Comparison of ENCODE assay signal across 9 mouse cellular contexts in genomic region chr12:27343606-27344410, GRCm38 (mm10). TPM values are rescaled to one million over a fixed set of nuclear protein-coding genes. Genes with fewer than 3 reads are reported as not detected.
A peak's percentile ranks its signal among the peaks of the same experiment; 100 is the strongest.
DNase-seq lines count a peak whose midpoint lies in the region; ATAC-seq and TF ChIP-seq lines count a peak whose summit lies in the region.
"Had no signal": no experiment of that assay in that cellular context is flagged by ENCODE, and none has a peak within 500 bp of the region (broad histone marks: within the 10 kb centered on the region; RNA-seq: fewer than 3 reads in every experiment).

No protein-coding gene starts in this region.

- no peak for TF ChIP-seq POLR2A in kidney, adult 2 months (IDR thresholded peaks at IDR 0.05; ENCODE audit: low read depth, low read length)
- no peak for TF ChIP-seq POLR2A in thymus, adult 2 months (IDR thresholded peaks at IDR 0.05; ENCODE audit: control insufficient read depth, extremely low read depth, insufficient read depth, low read length, poor library complexity)

- no peak for ATAC-seq in hindbrain, embryonic 11.5 days (ENCODE audit: low FRiP score)
- no peak for ATAC-seq in midbrain, embryonic 12.5 days (ENCODE audit: low FRiP score, low read depth)

- peak overlapping the region; percentile 76 for H3K4me2 ChIP-seq in hindbrain, embryonic 11.5 days (replicated peaks; ENCODE audit: low read depth, low read length)
- H3K4me2 ChIP-seq in midbrain, embryonic 12.5 days (replicated peaks), result peak overlapping the region; percentile 64

- no peaks in the 10 kb centered on the region for H3K9me3 ChIP-seq in hindbrain, embryonic 11.5 days (ENCODE audit: control insufficient read depth, low read length)
- H3K9me3 ChIP-seq in midbrain, embryonic 12.5 days, result no peaks in the 10 kb centered on the region

- 35% methylated on average over 17 of the region's 17 CpGs for WGBS in kidney, adult 2 months
- 2% methylated on average over 17 of the region's 17 CpGs for WGBS in hindbrain, embryonic 11.5 days
- WGBS in midbrain, embryonic 12.5 days, result under 1% methylated on average over 17 of the region's 17 CpGs
- 26% methylated on average over 17 of the region's 17 CpGs for WGBS in thymus, adult 2 months

- no peak for DNase-seq in kidney, adult 2 months
- DNase-seq in kidney, adult 8-10 months, result no peak
- DNase-seq in embryo, embryonic 9.5 days (ENCODE audit: extremely low spot score), result peak; percentile 28
- DNase-seq in hindbrain, embryonic 11.5 days (ENCODE audit: low spot score), result no peak
- no peak for DNase-seq in thymus, adult 2 months
- DNase-seq in left cerebral cortex, postnatal 14 days (ENCODE audit: low spot score in 2 of 2), result no peak
- DNase-seq in lung, adult 18-20 months, result no peak

- H3K27me3 ChIP-seq in kidney, adult 2 months (replicated peaks; ENCODE audit: control insufficient read depth, insufficient read depth, low read length), result 0 out of 2 replicates have a peak, but pooled peaks cover 3% of the 10 kb centered on the region
- no peaks in the 10 kb centered on the region for H3K27me3 ChIP-seq in hindbrain, embryonic 11.5 days (ENCODE audit: control insufficient read depth, insufficient read depth, low read length)
- no peaks in the 10 kb centered on the region for H3K27me3 ChIP-seq in midbrain, embryonic 12.5 days
- 0 out of 2 replicates have a peak, but pooled peaks cover 2% of the 10 kb centered on the region for H3K27me3 ChIP-seq in thymus, adult 2 months (ENCODE audit: control insufficient read depth, insufficient read depth, low read length)

- no peaks in the 10 kb centered on the region for H3K36me3 ChIP-seq in kidney, adult 2 months (ENCODE audit: control insufficient read depth, insufficient read depth, low read length)
- 0 out of 2 replicates have a peak, but pooled peaks cover 4% of the 10 kb centered on the region for H3K36me3 ChIP-seq in hindbrain, embryonic 11.5 days (ENCODE audit: control insufficient read depth, insufficient read depth, low read length)
- peaks cover 7% of the 10 kb centered on the region; the same call in 1 of the 2 replicates for H3K36me3 ChIP-seq in midbrain, embryonic 12.5 days
- no peaks in the 10 kb centered on the region for H3K36me3 ChIP-seq in thymus, adult 2 months (ENCODE audit: control insufficient read depth, insufficient read depth, low read length)

- intact Hi-C loops in left cerebral cortex, postnatal 14 days (cut with DNase I), result loop anchor here (5.0 to 10.0 kb wide), 4 partner anchors 251 to 1088 kb away; no protein-coding TSS in a partner anchor

- no peak overlapping the region for H3K27ac ChIP-seq in kidney, adult 2 months (ENCODE audit: insufficient read depth, low read depth, low read length)
- peak overlapping the region; percentile 100 for H3K27ac ChIP-seq in hindbrain, embryonic 11.5 days (ENCODE audit: low read depth, low read length)
- H3K27ac ChIP-seq in midbrain, embryonic 12.5 days (replicated peaks), result peak overlapping the region; percentile 100
- H3K27ac ChIP-seq in thymus, adult 2 months (ENCODE audit: control insufficient read depth, insufficient read depth, low read length), result no peak overlapping the region

- TF ChIP-seq CTCF in kidney, adult 2 months (conservative IDR thresholded peaks at IDR 0.05; ENCODE audit: insufficient read depth, insufficient read length, low read depth, low read length), result no peak
- TF ChIP-seq CTCF in thymus, adult 2 months (IDR thresholded peaks at IDR 0.05; ENCODE audit: borderline replicate concordance, control insufficient read depth, extremely low read depth, insufficient read depth, low read length, poor library complexity), result no peak

- no peaks in the 10 kb centered on the region for H3K4me1 ChIP-seq in kidney, adult 2 months (ENCODE audit: control insufficient read depth, insufficient read depth, low read length)
- H3K4me1 ChIP-seq in hindbrain, embryonic 11.5 days (replicated peaks; ENCODE audit: control insufficient read depth, insufficient read depth, low read length), result no peaks in the 10 kb centered on the region
- H3K4me1 ChIP-seq in midbrain, embryonic 12.5 days, result peaks cover 20% of the 10 kb centered on the region
- no peaks in the 10 kb centered on the region for H3K4me1 ChIP-seq in thymus, adult 2 months (replicated peaks; ENCODE audit: control insufficient read depth, insufficient read depth, low read length)

- H3K4me3 ChIP-seq in kidney, adult 2 months (ENCODE audit: insufficient read depth, low read depth, low read length), result 0 out of 2 replicates have a peak overlapping the region, but pooled peaks have one; percentile 27
- peak overlapping the region; percentile 100 for H3K4me3 ChIP-seq in hindbrain, embryonic 11.5 days (ENCODE audit: low read depth, low read length)
- peak overlapping the region; percentile 100 for H3K4me3 ChIP-seq in midbrain, embryonic 12.5 days
- no peak overlapping the region for H3K4me3 ChIP-seq in thymus, adult 2 months (ENCODE audit: control insufficient read depth, insufficient read depth, low read length)

- peak overlapping the region; percentile 91 for H3K9ac ChIP-seq in hindbrain, embryonic 11.5 days (ENCODE audit: low read depth, low read length)
- H3K9ac ChIP-seq in midbrain, embryonic 12.5 days (replicated peaks), result peak overlapping the region; percentile 86

RNA-seq across cellular contexts. Expression of gene Sox11, which starts 1.4 kb away (rescaled TPM):
- polyA plus RNA-seq in kidney, adult 2 months (2012; rRNA removed), result 0.06 and 0.08 TPM in 2 replicates
- polyA plus RNA-seq in hindbrain, embryonic 11.5 days (2014; fragmentation: Nextera tagmentation; extraction: Ambion mirVana), result 728 and 786 TPM in 2 replicates
- 596 and 650 TPM in 2 replicates for polyA plus RNA-seq in midbrain, embryonic 12.5 days (2016; fragmentation: Nextera tagmentation; extraction: Ambion mirVana)
- polyA plus RNA-seq in thymus, adult 2 months (2012; rRNA removed), result 0.05 and 0.07 TPM in 2 replicates
- 10 to 100 TPM; 15.1 to 18.1 TPM for total RNA-seq in left cerebral cortex, postnatal 14 days (2021)
- total RNA-seq: liver, adult 2 months had no signal
- polyA plus RNA-seq: liver, adult 2 months had no signal

Comparison
In these comparisons a context has a peak if more than half of its experiments do, and no peak if none do; other contexts are left out.
1. H3K27ac ChIP-seq: peak in hindbrain, embryonic 11.5 days (single experiment) and midbrain, embryonic 12.5 days (single experiment); none in kidney, adult 2 months (single experiment) and thymus, adult 2 months (single experiment).
2. RNA of gene Sox11, which starts 1.4 kb away (polyA plus RNA-seq): 728 to 786 TPM in hindbrain, embryonic 11.5 days and 596 to 650 TPM in midbrain, embryonic 12.5 days; 0.05 to 0.07 TPM in thymus, adult 2 months and 0.06 to 0.08 TPM in kidney, adult 2 months; every median in the first group is over 100 times any median in the second.